Mouse (Mus musculus) B cell, adult 2 months (primary cell): ENCODE results near the gene Ptgfr.

ENCODE experiments used
- DNase-seq, 2 experiments: peaks; one replicate each; pipeline ENCODE4 v3.0.0; 2022

The Ptgfr gene

DNA sequence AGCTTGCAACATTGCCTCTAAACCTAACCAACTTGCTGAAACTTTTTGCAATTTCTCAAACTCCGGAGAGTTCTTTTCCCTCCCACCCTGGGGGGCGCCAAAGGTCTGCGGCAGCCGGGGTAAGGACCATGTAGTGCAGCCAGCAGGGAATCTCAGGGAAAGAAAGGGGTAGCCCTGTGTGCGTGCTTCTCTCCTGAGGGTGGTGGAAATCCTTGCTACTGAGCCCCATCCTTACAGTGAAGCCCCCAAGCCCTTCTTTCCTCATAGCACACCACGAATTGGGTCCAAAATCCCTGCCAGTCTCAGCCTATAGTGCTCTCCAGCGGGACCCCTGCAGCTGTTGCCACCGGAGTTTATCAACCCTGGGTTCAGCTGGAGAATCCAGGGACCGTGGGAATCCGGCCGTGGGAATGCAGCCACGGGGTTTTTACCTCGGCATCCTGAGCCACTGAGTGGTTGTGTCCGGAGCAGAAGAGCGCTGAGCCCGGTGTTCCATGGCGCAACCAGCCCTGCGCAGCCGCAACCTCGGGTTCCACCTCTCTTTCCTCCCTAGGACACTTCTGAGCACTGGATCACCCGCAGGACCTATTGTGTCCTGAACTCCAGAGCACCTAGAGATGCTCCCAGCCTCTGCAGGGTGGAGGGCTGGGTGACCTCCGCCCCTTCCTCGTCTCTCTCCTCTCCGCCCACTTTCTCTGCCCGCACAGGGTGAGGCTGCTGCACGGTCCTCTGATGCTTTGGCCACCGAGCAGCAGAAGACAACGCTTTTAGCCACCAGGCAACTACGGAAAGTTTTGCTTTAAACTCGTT lies at the start of gene Ptgfr:
Gene Ptgfr (minus strand): TSS at position 760 of the 810 bp plus-strand sequence.
- DNase-seq = no peak

DNA sequence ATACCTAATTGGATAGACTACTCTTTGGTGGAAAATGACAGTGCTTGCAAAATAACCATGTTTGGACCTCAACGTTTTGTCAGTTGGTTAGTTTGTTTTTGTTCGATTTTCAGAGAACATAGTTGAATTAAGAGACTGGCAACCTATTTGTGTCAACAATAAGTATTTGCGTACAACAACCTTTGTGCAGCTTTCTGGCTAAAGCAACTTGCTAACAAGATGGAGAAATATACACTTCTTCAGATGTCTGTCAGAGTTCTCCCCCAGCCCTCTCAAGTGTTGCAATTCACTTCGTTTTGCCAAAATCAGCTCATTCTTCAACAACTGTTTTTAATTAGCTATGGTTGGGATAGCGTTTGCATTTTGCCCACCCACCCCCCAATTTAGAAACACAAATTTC lies 46.5 kb upstream of the Ptgfr start:
- DNase-seq = no peak

GRCm38 (mm10) chr3:151879981-151880380 lies 42.6 kb upstream of the Ptgfr start:
- no peak for DNase-seq

DNA sequence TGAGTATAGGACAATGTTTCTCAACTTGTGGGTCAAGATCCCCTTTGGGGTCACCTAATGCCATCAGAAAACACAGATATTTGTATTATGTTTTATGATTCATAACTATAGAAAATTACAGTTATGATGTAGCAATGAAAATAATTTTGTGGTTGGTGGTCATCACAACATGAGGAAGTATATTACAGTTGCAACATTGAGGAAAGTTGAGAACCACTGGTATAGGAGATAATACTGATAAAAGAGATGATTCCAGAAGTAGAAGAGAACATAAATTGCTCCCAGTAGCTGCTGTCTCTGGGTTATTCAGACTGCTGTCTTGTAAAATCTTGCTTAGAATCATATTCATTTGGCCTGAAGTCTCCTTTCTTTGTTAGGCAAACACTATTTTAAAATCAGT lies 31.5 kb upstream of the Ptgfr start:
- DNase-seq = no peak

DNA sequence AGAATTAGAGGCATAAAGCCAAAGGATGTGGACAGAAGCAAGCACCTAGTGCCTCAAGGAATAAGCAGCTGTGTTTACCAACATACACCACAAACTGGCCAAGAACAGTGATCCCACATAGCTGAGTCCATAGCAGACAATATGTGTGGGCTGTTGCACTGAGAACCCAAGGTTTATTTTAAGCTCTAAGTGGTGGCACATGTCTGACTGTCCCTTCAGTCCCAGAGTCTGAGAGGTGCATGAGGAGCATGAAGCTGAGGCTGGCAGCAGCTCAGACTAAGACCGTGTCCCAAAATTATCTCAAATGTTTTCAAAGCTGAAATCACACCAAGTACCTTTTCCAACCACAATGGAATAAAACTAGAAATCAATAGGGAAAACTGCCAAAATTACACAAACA lies 13.9 kb upstream of the Ptgfr start:
- no peak for DNase-seq

GRCm38 (mm10) chr3:151850621-151851020 lies 13.2 kb upstream of the Ptgfr start:
- no peak for DNase-seq

DNA sequence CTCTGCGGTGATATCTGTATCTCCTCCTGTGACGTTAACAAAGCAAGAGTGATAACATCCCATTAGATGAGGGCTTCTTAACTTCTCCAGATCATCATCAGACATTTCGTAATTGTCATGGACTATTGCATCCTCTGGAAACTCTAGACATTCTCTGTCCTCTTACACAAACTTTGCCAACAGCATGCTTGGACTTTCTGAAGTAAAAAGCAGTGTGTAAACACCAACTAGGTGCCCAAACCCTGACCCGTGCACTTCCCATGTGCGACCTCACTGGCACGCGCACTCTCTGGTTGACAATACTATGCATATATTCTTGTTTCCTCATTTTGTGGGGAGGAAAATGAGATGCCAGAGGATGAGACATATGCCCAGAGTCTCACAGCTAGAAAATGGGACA lies 8.9 kb upstream of the Ptgfr start:
- no peak for DNase-seq

- no peak for DNase-seq
Measured at GRCm38 (mm10) chr3:151844361-151845154, 7.1 kb upstream of the Ptgfr start.

- no peak for DNase-seq
Measured at GRCm38 (mm10) chr3:151840688-151841087, 3.3 kb upstream of the Ptgfr start.

DNA sequence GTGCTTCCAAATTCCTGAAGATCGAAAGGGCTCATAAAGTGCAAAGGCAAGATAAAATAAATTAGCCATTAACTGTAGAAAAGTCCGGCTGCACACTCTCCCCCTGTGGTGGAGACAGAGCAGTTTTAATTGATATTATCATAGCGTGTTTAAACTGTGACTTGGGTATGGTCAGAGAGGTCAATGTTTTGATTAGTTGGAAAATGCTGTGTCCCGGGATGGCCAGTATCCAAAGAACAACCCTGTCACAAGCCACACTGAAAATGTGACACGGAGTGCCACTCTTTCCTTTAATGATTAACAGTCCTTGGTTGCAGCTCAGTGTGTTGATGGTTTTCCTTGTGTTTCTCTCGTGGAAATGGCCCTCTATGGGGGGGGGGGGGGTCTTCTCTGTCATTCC lies 942 bp upstream of the Ptgfr start:
- no peak for DNase-seq

DNA sequence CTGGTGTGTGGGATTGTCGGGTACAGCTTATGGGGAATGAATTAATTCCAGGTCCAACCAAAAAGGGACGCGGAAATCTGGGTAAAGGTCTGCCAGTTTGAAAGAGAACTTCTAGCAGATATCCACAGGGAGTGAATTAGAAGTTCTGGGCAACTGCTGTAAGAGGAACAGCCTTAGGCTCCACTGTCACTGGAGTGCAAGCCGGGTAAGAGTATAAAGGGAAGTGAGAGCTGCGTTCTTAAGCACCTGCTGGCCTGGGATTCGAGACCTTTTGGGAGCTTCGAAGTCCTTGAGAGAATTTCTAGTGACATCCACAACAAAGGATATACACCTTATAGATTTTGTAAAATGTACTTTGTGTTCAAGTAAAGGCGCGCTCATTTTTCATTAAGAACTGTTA lies 319 bp upstream of the Ptgfr start:
- no peak for DNase-seq

GRCm38 (mm10) chr3:151836451-151836850 lies 979 bp downstream of the Ptgfr start:
- DNase-seq = no peak

DNA sequence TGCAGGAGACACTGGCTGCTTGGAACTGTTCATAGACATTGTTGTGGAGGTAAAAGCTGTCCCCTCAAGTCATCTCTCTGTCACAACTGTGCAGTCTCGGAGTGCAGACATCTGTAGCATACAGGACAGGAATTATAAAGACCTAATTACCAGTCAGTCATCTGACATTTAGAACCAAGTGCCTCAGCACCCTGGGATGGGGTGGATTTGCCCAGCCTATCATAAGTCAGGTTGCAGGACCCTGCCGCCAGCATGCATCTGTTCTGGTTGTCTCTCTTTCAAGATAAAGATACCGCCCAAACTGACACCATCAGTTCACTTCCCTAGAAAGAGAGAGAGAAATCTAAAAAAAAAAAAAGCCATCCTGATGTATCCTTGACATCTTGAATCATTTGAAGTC lies 1.6 kb downstream of the Ptgfr start:
- no peak for DNase-seq

- no peak for DNase-seq
Measured at GRCm38 (mm10) chr3:151827950-151828610, 9.3 kb downstream of the Ptgfr start.

DNA sequence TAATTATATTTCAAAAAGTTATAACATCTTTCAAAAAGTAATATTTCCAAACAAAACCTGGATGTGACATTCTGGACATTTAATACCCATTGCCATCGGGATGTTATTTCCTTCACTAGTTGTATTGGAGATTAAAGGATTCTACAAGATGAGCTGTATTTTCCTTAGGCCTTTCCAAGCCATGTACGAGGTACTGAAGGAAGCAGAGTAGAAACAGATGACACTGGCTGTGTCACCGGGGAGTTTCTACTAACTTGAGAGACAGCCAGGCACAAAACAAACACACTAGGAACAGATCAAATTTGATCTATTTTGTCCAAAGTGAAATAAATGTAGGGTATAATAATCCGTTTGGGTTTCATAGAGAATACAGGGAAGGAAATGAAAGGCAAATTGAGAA lies 17.6 kb downstream of the Ptgfr start:
- DNase-seq = no peak

DNA sequence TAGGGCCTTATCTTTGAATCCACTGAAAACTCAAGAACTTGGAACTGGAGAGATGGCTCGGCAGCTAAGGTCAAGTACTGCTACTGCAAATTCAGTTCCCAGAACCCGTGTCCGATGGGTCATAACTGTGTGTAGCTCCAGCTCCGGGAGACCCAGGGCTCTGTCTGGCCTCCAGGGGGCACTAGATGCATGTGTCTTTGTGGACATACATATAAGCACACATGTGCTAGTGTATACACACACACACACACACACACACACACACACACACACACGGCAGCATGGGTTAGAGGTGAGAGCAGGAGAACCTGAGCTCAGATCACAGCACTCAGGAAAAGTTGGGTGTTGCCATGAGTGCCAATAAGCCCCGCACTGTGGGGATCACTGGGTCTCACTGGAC lies 19.2 kb downstream of the Ptgfr start:
- no peak for DNase-seq

DNA sequence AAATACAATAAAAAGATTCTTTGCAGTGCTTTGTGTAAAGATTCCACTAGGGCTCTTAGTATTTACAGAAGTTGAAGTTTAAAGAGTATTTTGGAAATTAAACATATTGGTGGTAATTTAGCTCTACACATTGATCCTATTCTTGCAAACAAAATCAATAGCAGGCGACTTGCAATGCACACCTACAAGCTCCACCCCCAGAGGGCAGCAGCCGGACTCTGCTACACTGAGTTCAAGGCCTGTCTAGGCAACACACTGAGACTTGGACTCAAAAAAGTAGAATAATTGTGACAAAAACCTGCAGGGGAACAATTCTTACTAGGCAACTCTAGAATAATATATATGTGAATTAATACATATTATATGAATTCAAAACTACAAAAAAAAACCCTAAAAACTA lies 28.8 kb downstream of the Ptgfr start:
- DNase-seq = no peak

GRCm38 (mm10) chr3:151788622-151789021 lies 48.8 kb downstream of the Ptgfr start:
- DNase-seq = no peak

GRCm38 (mm10) chr3:151775089-151775488 lies 62.3 kb downstream of the Ptgfr start:
- DNase-seq = no peak

- no peak for DNase-seq
Measured at GRCm38 (mm10) chr3:151771074-151771473, 66.4 kb downstream of the Ptgfr start.

GRCm38 (mm10) chr3:151749737-151750136 lies 87.7 kb downstream of the Ptgfr start, which contains the start of gene Ifi44:
Gene Ifi44 (minus strand): TSS chr3:151749960.
- DNase-seq = no peak

DNA sequence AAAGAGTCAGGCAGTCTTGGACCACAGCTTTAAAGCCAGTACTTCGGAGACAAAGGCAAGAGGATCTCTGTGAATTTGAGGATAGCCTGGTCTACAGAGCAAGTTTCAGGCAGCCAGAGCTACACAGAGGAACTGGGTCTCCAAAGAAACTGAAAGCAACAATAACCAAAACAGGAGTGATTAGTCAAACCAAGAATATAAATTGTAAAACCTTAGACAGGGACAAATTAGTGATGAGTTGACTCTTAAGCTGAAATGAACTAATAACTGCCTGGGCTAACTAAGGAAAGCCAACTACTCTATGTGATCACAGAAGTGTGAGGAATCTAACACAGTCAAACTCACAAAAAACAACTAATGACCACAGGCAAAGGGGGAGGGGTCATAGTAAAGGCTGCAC lies 88.9 kb downstream of the Ptgfr start:
- DNase-seq = no peak
